Mouse (Mus musculus): Measurements from ENCODE around the gene Pramef6. TPM values are rescaled to one million over a fixed set of nuclear protein-coding genes. Genes with fewer than 3 reads are reported as not detected.
"Not testable (repeated sequence)": the region's sequence is repeated elsewhere in the genome, so short reads cannot be mapped to it uniquely, and the experiment has no call there.

Pramef6 gene
- not detected in 2 replicates for polyA plus RNA-seq (2015; fragmentation: Nextera tagmentation; extraction: Ambion mirVana)

DNA sequence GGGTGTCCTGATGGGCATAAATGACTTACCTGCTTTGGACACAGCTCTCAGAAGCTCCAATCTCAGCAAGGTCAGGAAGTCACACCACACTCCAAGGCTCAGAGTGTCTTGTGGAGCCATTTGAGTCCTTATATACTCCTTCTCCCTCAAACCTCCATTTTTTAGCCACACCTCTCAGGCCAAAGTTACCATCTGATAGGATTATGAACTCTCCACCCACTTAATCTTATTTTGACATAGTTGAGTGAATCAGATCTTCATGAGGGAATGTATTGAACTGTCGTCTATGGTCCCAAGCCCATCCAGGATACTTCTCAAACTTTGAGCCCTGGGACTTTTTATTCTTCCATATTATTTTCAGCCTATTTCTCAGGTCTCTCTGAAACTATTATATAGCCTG lies at the start of gene Pramef6:
Gene Pramef6 (minus strand): TSS at position 101 of the 400 bp plus-strand sequence.
- not testable (repeated sequence) for ATAC-seq (replicated peaks); H3K4me2 ChIP-seq (replicated peaks); H3K4me3 ChIP-seq; H3K9me3 ChIP-seq; H3K27me3 ChIP-seq; H3K36me3 ChIP-seq; H3K9ac ChIP-seq (replicated peaks); H3K27ac ChIP-seq (replicated peaks); H3K4me1 ChIP-seq
- 89% methylated on average over 1 of the region's 1 CpGs for WGBS

DNA sequence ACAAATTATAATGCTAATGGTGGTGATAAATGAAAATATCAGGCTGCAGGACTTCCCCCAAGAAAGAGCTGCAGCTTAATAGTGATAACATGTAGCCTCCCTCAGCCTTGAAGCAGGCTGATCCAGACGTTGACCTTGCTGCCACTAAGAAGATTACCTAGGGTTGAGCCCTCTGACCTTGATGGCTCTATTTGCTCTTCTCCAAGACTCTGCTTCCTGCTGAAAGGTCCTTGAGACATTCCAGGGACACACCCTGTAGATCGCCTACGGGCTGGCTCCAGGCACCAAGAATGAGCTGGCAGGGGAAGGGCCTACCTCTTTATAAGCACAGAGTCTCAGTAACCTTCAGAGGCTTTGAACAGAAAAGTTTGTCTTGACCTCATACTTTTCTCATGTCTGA lies 5.8 kb downstream of the Pramef6 start:
- ATAC-seq (replicated peaks); H3K36me3 ChIP-seq; H3K9ac ChIP-seq (replicated peaks); H3K27ac ChIP-seq (replicated peaks); H3K4me1 ChIP-seq; H3K4me3 ChIP-seq; H3K27me3 ChIP-seq; H3K4me2 ChIP-seq (replicated peaks): not testable (repeated sequence)
- WGBS, result 92% methylated on average over 3 of the region's 3 CpGs
- H3K9me3 ChIP-seq, result peaks cover 15% of the 10 kb centered on the region

DNA sequence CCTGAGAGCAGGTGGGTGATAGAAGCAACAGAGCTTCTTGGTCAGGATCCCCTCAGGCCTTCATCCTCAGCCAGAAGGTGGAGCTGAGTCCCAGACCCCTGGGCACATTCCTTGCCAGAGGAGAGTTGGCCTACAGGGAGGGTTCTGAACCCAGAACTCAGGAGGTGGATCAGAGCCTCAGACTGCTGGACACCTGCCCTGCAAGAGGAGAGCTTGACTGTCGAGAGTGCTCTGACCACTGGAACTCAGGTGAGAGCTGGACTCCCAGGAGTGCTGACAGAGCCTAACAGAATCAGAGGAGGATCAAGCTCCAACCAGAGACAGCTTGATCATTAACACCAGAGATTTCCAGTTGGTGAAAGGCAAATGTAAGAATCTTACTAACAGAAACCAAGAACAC lies 17.8 kb downstream of the Pramef6 start:
- H3K4me1 ChIP-seq; ATAC-seq (replicated peaks); H3K27ac ChIP-seq (replicated peaks); H3K36me3 ChIP-seq; H3K4me2 ChIP-seq (replicated peaks); H3K4me3 ChIP-seq; H3K27me3 ChIP-seq; H3K9ac ChIP-seq (replicated peaks): not testable (repeated sequence)
- H3K9me3 ChIP-seq, result peaks cover 29% of the 10 kb centered on the region
- 83% methylated on average over 1 of the region's 1 CpGs for WGBS

DNA sequence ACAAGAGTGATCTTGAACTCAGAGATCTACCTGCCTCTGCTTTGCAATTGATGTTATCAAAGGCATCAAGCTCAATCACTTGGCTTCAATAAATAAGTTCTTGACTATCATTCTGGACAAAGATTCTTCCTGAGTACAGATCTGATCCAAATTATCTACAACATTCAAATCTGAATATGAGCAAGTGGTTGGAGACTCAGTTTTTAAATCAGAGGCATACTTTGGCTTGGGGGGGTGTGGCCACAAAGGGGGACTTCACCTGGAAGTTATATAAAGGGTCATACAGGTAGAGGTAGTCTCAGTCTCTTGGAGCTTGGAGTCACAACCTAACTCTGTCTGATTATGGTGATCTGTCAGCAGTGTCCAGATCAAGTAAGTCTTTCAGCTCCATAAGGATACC lies 54.0 kb downstream of the Pramef6 start, which contains the start of gene Gm13103:
Gene Gm13103 (plus strand): TSS at position 301 of the 400 bp plus-strand sequence.
- not testable (repeated sequence) for H3K4me3 ChIP-seq; H3K9ac ChIP-seq (replicated peaks); H3K27ac ChIP-seq (replicated peaks); H3K36me3 ChIP-seq; H3K4me2 ChIP-seq (replicated peaks); ATAC-seq (replicated peaks); H3K27me3 ChIP-seq; H3K9me3 ChIP-seq; H3K4me1 ChIP-seq

Other genes starting within 250 kb of the Pramef6 start
- not detected in 2 replicates for gene Gm13088, start 243.1 kb downstream of the Pramef6 start, polyA plus RNA-seq (2015; fragmentation: Nextera tagmentation; extraction: Ambion mirVana)
- not detected in 2 replicates for gene Gm13089, start 197.7 kb downstream of the Pramef6 start, polyA plus RNA-seq (2015; fragmentation: Nextera tagmentation; extraction: Ambion mirVana)
- gene Gm13078, start 180.9 kb downstream of the Pramef6 start, polyA plus RNA-seq (2015; fragmentation: Nextera tagmentation; extraction: Ambion mirVana), result not detected in 2 replicates
- not detected in 2 replicates for gene Gm13023, start 111.0 kb downstream of the Pramef6 start, polyA plus RNA-seq (2015; fragmentation: Nextera tagmentation; extraction: Ambion mirVana)
- gene Gm13084, start 84.3 kb downstream of the Pramef6 start, polyA plus RNA-seq (2015; fragmentation: Nextera tagmentation; extraction: Ambion mirVana), result not detected in 2 replicates
- gene Gm13103, start 53.9 kb downstream of the Pramef6 start, polyA plus RNA-seq (2015; fragmentation: Nextera tagmentation; extraction: Ambion mirVana), result not detected in 2 replicates
- not detected in 2 replicates for gene Pramef25, start 50.6 kb upstream of the Pramef6 start, polyA plus RNA-seq (2015; fragmentation: Nextera tagmentation; extraction: Ambion mirVana)
- not detected in 2 replicates for gene Gm13101, start 66.6 kb upstream of the Pramef6 start, polyA plus RNA-seq (2015; fragmentation: Nextera tagmentation; extraction: Ambion mirVana)
- not detected in 2 replicates for gene Pramef17, start 94.0 kb upstream of the Pramef6 start, polyA plus RNA-seq (2015; fragmentation: Nextera tagmentation; extraction: Ambion mirVana)
- gene Pramel4, start 158.7 kb upstream of the Pramef6 start, polyA plus RNA-seq (2015; fragmentation: Nextera tagmentation; extraction: Ambion mirVana), result not detected in 2 replicates
- gene Gm13102, start 206.1 kb upstream of the Pramef6 start, polyA plus RNA-seq (2015; fragmentation: Nextera tagmentation; extraction: Ambion mirVana), result not detected in 2 replicates